ENCODE assay signal across 8 mouse cellular contexts in genomic region chr5:124247986-124248626, GRCm38 (mm10). TPM values are rescaled to one million over a fixed set of nuclear protein-coding genes. Genes with fewer than 3 reads are reported as not detected.
DNase-seq lines count a peak whose midpoint lies in the region; ATAC-seq and TF ChIP-seq lines count a peak whose summit lies in the region.

No protein-coding gene starts in this region.

- H3K4me2 ChIP-seq in forebrain, postnatal 0 days (ENCODE audit: low read depth) = peak overlapping the region; percentile 77
- H3K4me2 ChIP-seq in intestine, embryonic 15.5 days (replicated peaks) = peak overlapping the region; percentile 90
- H3K4me2 ChIP-seq in lung, embryonic 14.5 days = peak overlapping the region; percentile 94
- H3K4me2 ChIP-seq in stomach, embryonic 16.5 days (ENCODE audit: low read depth, low read length) = peak overlapping the region; percentile 81

- DNase-seq in gastrocnemius, adult 2 months = peak; percentile 23
- DNase-seq in gastrocnemius, postnatal 36 days = no peak
- DNase-seq in forebrain, postnatal 0 days = no peak
- peak; percentile 53 for DNase-seq in lung, embryonic 14.5 days
- no peak for DNase-seq in right cerebral cortex, postnatal 36 days (ENCODE audit: low spot score in 2 of 2)
- DNase-seq in spleen, postnatal 14 days (ENCODE audit: low spot score in 2 of 2) = no peak

- no peaks in the 10 kb centered on the region for H3K27me3 ChIP-seq in forebrain, postnatal 0 days (ENCODE audit: insufficient read depth, low read length)
- no peaks in the 10 kb centered on the region for H3K27me3 ChIP-seq in intestine, embryonic 15.5 days (replicated peaks)
- no peaks in the 10 kb centered on the region for H3K27me3 ChIP-seq in lung, embryonic 14.5 days (ENCODE audit: insufficient read depth, low read length)
- no peaks in the 10 kb centered on the region for H3K27me3 ChIP-seq in stomach, embryonic 16.5 days (ENCODE audit: control insufficient read depth, insufficient read depth, low read length)

- TF ChIP-seq CTCF in gastrocnemius, adult 2 months (IDR thresholded peaks at IDR 0.05) = no peak
- no peak for TF ChIP-seq CTCF in forebrain, postnatal 0 days (IDR thresholded peaks at IDR 0.05; ENCODE audit: low read depth)
- no peak for TF ChIP-seq CTCF in lung, embryonic 14.5 days (IDR thresholded peaks at IDR 0.05; ENCODE audit: low read depth)

- intact Hi-C loops in gastrocnemius, adult 2 months (cut with DNase I) = loop anchor here (2.0 to 5.0 kb wide), 2 partner anchors 41 to 83 kb away; no protein-coding TSS in a partner anchor
- intact Hi-C loops in gastrocnemius, postnatal 36 days (cut with DNase I) = loop anchor here (2.0 to 5.0 kb wide), 2 partner anchors 35 to 81 kb away; no protein-coding TSS in a partner anchor

- peak overlapping the region; percentile 84 for H3K4me3 ChIP-seq in gastrocnemius, adult 2 months
- H3K4me3 ChIP-seq in forebrain, postnatal 0 days (ENCODE audit: low read depth, low read length) = peak overlapping the region; percentile 78
- peak overlapping the region; percentile 81 for H3K4me3 ChIP-seq in intestine, embryonic 15.5 days (replicated peaks)
- peak overlapping the region; percentile 66 for H3K4me3 ChIP-seq in lung, embryonic 14.5 days (ENCODE audit: low read depth, low read length)
- peak overlapping the region; percentile 70 for H3K4me3 ChIP-seq in stomach, embryonic 16.5 days (replicated peaks; ENCODE audit: low read length)

- WGBS in forebrain, postnatal 0 days = 35% methylated on average over 9 of the region's 9 CpGs
- WGBS in intestine, embryonic 15.5 days = 45% methylated on average over 9 of the region's 9 CpGs
- 38% methylated on average over 9 of the region's 9 CpGs for WGBS in lung, embryonic 14.5 days
- 39% methylated on average over 9 of the region's 9 CpGs for WGBS in stomach, embryonic 16.5 days

- peaks cover 8% of the 10 kb centered on the region; the same call in 1 of the 2 replicates for H3K4me1 ChIP-seq in forebrain, postnatal 0 days (ENCODE audit: insufficient read depth)
- H3K4me1 ChIP-seq in intestine, embryonic 15.5 days (replicated peaks) = peaks cover 12% of the 10 kb centered on the region
- H3K4me1 ChIP-seq in lung, embryonic 14.5 days (ENCODE audit: insufficient read depth) = peaks cover 12% of the 10 kb centered on the region; the same call in 1 of the 2 replicates
- peaks cover 15% of the 10 kb centered on the region for H3K4me1 ChIP-seq in stomach, embryonic 16.5 days (ENCODE audit: control insufficient read depth, insufficient read depth, low read length)

- no peak for ATAC-seq in forebrain, postnatal 0 days
- no peak for ATAC-seq in intestine, embryonic 15.5 days
- no peak for ATAC-seq in lung, embryonic 14.5 days (ENCODE audit: insufficient read depth)
- ATAC-seq in stomach, embryonic 16.5 days (ENCODE audit: insufficient read depth, low FRiP score) = no peak

- H3K27ac ChIP-seq in gastrocnemius, adult 2 months = peak overlapping the region; percentile 92
- H3K27ac ChIP-seq in forebrain, postnatal 0 days (ENCODE audit: low read depth, low read length) = peak overlapping the region; percentile 79; the same call in 1 of the 2 replicates
- H3K27ac ChIP-seq in intestine, embryonic 15.5 days = 0 out of 2 replicates have a peak overlapping the region, but pooled peaks have one; percentile 68
- H3K27ac ChIP-seq in lung, embryonic 14.5 days (ENCODE audit: low read depth) = peak overlapping the region; percentile 37; the same call in 1 of the 2 replicates
- peak overlapping the region; percentile 20; the same call in 1 of the 2 replicates for H3K27ac ChIP-seq in stomach, embryonic 16.5 days (ENCODE audit: low read length)

- no peaks in the 10 kb centered on the region; the same call in 1 of the 2 replicates for H3K36me3 ChIP-seq in forebrain, postnatal 0 days (ENCODE audit: insufficient read depth)
- H3K36me3 ChIP-seq in intestine, embryonic 15.5 days = no peaks in the 10 kb centered on the region
- H3K36me3 ChIP-seq in lung, embryonic 14.5 days (ENCODE audit: insufficient read depth) = peaks cover 12% of the 10 kb centered on the region
- H3K36me3 ChIP-seq in stomach, embryonic 16.5 days (ENCODE audit: control insufficient read depth, insufficient read depth, low read length) = peaks cover 5% of the 10 kb centered on the region; the same call in 1 of the 2 replicates

- no peaks in the 10 kb centered on the region for H3K9me3 ChIP-seq in forebrain, postnatal 0 days (ENCODE audit: low read length)
- no peaks in the 10 kb centered on the region for H3K9me3 ChIP-seq in intestine, embryonic 15.5 days
- no peaks in the 10 kb centered on the region for H3K9me3 ChIP-seq in lung, embryonic 14.5 days (ENCODE audit: low read depth, low read length)
- no peaks in the 10 kb centered on the region for H3K9me3 ChIP-seq in stomach, embryonic 16.5 days (replicated peaks; ENCODE audit: control insufficient read depth, low read length)

- H3K9ac ChIP-seq in forebrain, postnatal 0 days = peak overlapping the region; percentile 79; the same call in 1 of the 2 replicates
- H3K9ac ChIP-seq in intestine, embryonic 15.5 days = peak overlapping the region; percentile 23; the same call in 1 of the 2 replicates
- 0 out of 2 replicates have a peak overlapping the region, but pooled peaks have one; percentile 86 for H3K9ac ChIP-seq in lung, embryonic 14.5 days
- peak overlapping the region; percentile 34 for H3K9ac ChIP-seq in stomach, embryonic 16.5 days (ENCODE audit: low read length)

RNA-seq across cellular contexts. Expression of gene Pitpnm2, which starts 1.5 kb away (rescaled TPM):
- total RNA-seq in gastrocnemius, adult 2 months (2021) = 10 to 100 TPM; 18.1 to 28.4 TPM
- 10 to 100 TPM; 18.0 to 19.3 TPM for total RNA-seq in gastrocnemius, postnatal 36 days (2021)
- total RNA-seq in forebrain, postnatal 0 days (2014; rRNA removed) = 33.8 and 38.4 TPM in 2 replicates
- polyA plus RNA-seq in forebrain, postnatal 0 days (2015; fragmentation: Nextera tagmentation; extraction: Ambion mirVana) = 9.2 and 10.1 TPM in 2 replicates
- polyA plus RNA-seq in intestine, embryonic 15.5 days (2015; fragmentation: Nextera tagmentation; extraction: Ambion mirVana) = 3.1 and 3.8 TPM in 2 replicates
- polyA plus RNA-seq in lung, embryonic 14.5 days (2014; fragmentation: Nextera tagmentation; extraction: Ambion mirVana) = 8.8 and 9.8 TPM in 2 replicates
- 2.4 and 2.6 TPM in 2 replicates for polyA plus RNA-seq in stomach, embryonic 16.5 days (2015; fragmentation: Nextera tagmentation; extraction: Ambion mirVana)

Comparison
In these comparisons a context has a peak if more than half of its experiments do, and no peak if none do; other contexts are left out.
1. DNase-seq: peak in gastrocnemius, adult 2 months (single experiment) and lung, embryonic 14.5 days (single experiment); none in gastrocnemius, postnatal 36 days (0 of 2), forebrain, postnatal 0 days (single experiment), right cerebral cortex, postnatal 36 days (0 of 2) and spleen, postnatal 14 days (0 of 2).
2. H3K27ac ChIP-seq: peak in every context shown above with its lines; median percentile 92 in gastrocnemius, adult 2 months; 79 in forebrain, postnatal 0 days; 68 in intestine, embryonic 15.5 days; 37 in lung, embryonic 14.5 days; 20 in stomach, embryonic 16.5 days.
3. H3K9ac ChIP-seq: peak in every context shown above with its lines; median percentile 86 in lung, embryonic 14.5 days; 79 in forebrain, postnatal 0 days; 34 in stomach, embryonic 16.5 days; 23 in intestine, embryonic 15.5 days.
4. Peak in every context shown above with its lines, with median percentiles within 50 percentile points of each other: H3K4me3 ChIP-seq and H3K4me2 ChIP-seq.